Mouse (Mus musculus): Measurements from ENCODE around the gene Exosc2.

GRCm38 (mm10) chr2:31656374-31656773, 14.1 kb upstream of the Exosc2 start:
- TF ChIP-seq POLR2AphosphoS5 (IDR thresholded peaks at IDR 0.05; ENCODE audit: insufficient replicate concordance, low read depth, low read length) (no peak), CTCF (IDR thresholded peaks at IDR 0.05; ENCODE audit: low read depth, low read length) (no peak)

Measured in G1E (cell line).